Mouse (Mus musculus): Measurements from ENCODE around the gene Gldc. TPM values are rescaled to one million over a fixed set of nuclear protein-coding genes. Genes with fewer than 3 reads are reported as not detected.

The Gldc gene
- polyA plus RNA-seq (2015; fragmentation: Illumina TruSeq; extraction: RNeasy Lipid Tissue Mini Kit (QIAGEN cat#74804); ENCODE audit: low read depth, low replicate concordance), result 17.3 TPM

GRCm38 (mm10) chr19:30174919-30175571 is at the start of gene Gldc:
TSS of gene Gldc (minus strand) at chr19:30175429.

Other genes starting within 250 kb of the Gldc start
- gene Trpd52l3, start 171.6 kb downstream of the Gldc start, polyA plus RNA-seq (2015; fragmentation: Illumina TruSeq; extraction: RNeasy Lipid Tissue Mini Kit (QIAGEN cat#74804); ENCODE audit: low read depth, low replicate concordance), result not detected
- gene Uhrf2, start 144.9 kb downstream of the Gldc start, polyA plus RNA-seq (2015; fragmentation: Illumina TruSeq; extraction: RNeasy Lipid Tissue Mini Kit (QIAGEN cat#74804); ENCODE audit: low read depth, low replicate concordance), result 50.1 TPM
- not detected for gene Mbl2, start 57.5 kb upstream of the Gldc start, polyA plus RNA-seq (2015; fragmentation: Illumina TruSeq; extraction: RNeasy Lipid Tissue Mini Kit (QIAGEN cat#74804); ENCODE audit: low read depth, low replicate concordance)

Data from brain, adult 10 weeks (tissue).